Mouse (Mus musculus) heart, postnatal 0 days (tissue): ENCODE measurements around the gene Cuta. TPM values are rescaled to one million over a fixed set of nuclear protein-coding genes. Genes with fewer than 3 reads are reported as not detected.
A peak's percentile ranks its signal among the peaks of the same experiment; 100 is the strongest.

ENCODE experiments used
- ATAC-seq: fragments of 200-750 bp; cut with Nextera tagmentation; 2 replicates; pipeline ENCODE4 v1.8.0; 2017; ENCODE audit warnings: low read depth, moderate number of reproducible peaks, moderate library complexity; ENCODE audit not compliant: insufficient read depth
- DNase-seq: peaks from one replicate; pipeline ENCODE4 v3.0.0-alpha.2; 2016; ENCODE audit warnings: low spot score
- H3K27ac ChIP-seq: fragments of 300-500 bp; sonication (generic); 2 replicates; pipeline ENCODE4 v1.5.1; 2014; ENCODE audit warnings: low read depth, mild to moderate bottlenecking
- H3K27me3 ChIP-seq: fragments of 300-500 bp; sonication (generic); 2 replicates; pipeline ENCODE4 v1.6.1; 2014; ENCODE audit warnings: low read length, mixed read lengths; ENCODE audit not compliant: control insufficient read depth, insufficient read depth
- H3K36me3 ChIP-seq: fragments of 300-500 bp; sonication (generic); replicated peaks from 2 replicates; pipeline ENCODE4 v1.6.1; 2014; ENCODE audit warnings: low read length, mixed read lengths; ENCODE audit not compliant: control insufficient read depth, insufficient read depth
- H3K4me1 ChIP-seq: fragments of 300-500 bp; sonication (generic); 2 replicates; pipeline ENCODE4 v1.6.1; 2014; ENCODE audit warnings: antibody characterized with exemption; ENCODE audit not compliant: control insufficient read depth, insufficient read depth
- H3K4me2 ChIP-seq: fragments of 300-500 bp; sonication (generic); 2 replicates; pipeline ENCODE4 v1.6.1; 2014; ENCODE audit warnings: low read depth, mild to moderate bottlenecking, low read length, moderate library complexity
- H3K4me3 ChIP-seq: fragments of 300-500 bp; sonication (generic); 2 replicates; pipeline ENCODE4 v1.5.1; 2014; ENCODE audit warnings: low read depth, low read length
- H3K9ac ChIP-seq: fragments of 300-500 bp; sonication (generic); replicated peaks from 2 replicates; pipeline ENCODE4 v1.6.1; 2014; ENCODE audit warnings: low read depth, low read length, mixed read lengths
- H3K9me3 ChIP-seq: fragments of 300-500 bp; sonication (generic); replicated peaks from 2 replicates; pipeline ENCODE4 v1.6.1; 2016; ENCODE audit warnings: low read length; ENCODE audit not compliant: control insufficient read depth
- CTCF ChIP-seq: IDR thresholded peaks from 2 replicates; pipeline ENCODE4 v1.5.1; 2016; ENCODE audit warnings: antibody characterized with exemption, control low read depth, low read depth
- EP300 ChIP-seq: IDR thresholded peaks from 2 replicates; pipeline ENCODE4 v1.6.1; 2016; ENCODE audit warnings: antibody characterized with exemption, low read depth
- WGBS: fragments of 180-500 bp; shearing (Covaris S2); extraction: QIAGEN DNeasy Blood & Tissue Kit; methylation state at CpG from one replicate; pipeline ENCODE4 v1.1.7; 2014; 5-methylcytosine and 5-hydroxymethylcytosine counted together
- polyA plus RNA-seq: library from polyadenylated mRNA; unstranded; fragments of >200 nt; fragmentation: Nextera tagmentation; extraction: Ambion mirVana; gene quantifications from 2 replicates; pipeline ENCODE4 v1.2.1, GENCODE M21; 2015
- total RNA-seq: library from RNA; depleted of rRNA; stranded (reverse); fragments of >200 nt; gene quantifications from 2 replicates; pipeline ENCODE4 v1.2.3, GENCODE M21; 2014; ENCODE audit warnings: low replicate concordance

Gene Cuta
- total and polyA plus RNA-seq, 2 experiments from 2014 or later = 80.2 to 180 TPM

- 51% methylated on average over 16 of the region's 16 CpGs for WGBS
- ATAC-seq (no peak), DNase-seq (no peak)
- H3K9me3 ChIP-seq = no peaks in the 10 kb centered on the region
- no peak for TF ChIP-seq EP300
- no peak for TF ChIP-seq CTCF
- H3K4me1 ChIP-seq = peaks cover 20% of the 10 kb centered on the region
- H3K27me3 ChIP-seq = no peaks in the 10 kb centered on the region
- peak overlapping the region; percentile 87 for H3K27ac ChIP-seq
- peak overlapping the region; percentile 82 for H3K4me3 ChIP-seq
- H3K36me3 ChIP-seq = peaks cover 21% of the 10 kb centered on the region
- peak overlapping the region; percentile 71 for H3K9ac ChIP-seq
- peak overlapping the region; percentile 97 for H3K4me2 ChIP-seq
Observed at GRCm38 (mm10) chr17:26937883-26938695, 1.3 kb downstream of the Cuta start.

GRCm38 (mm10) chr17:26936921-26937695 lies 2.3 kb downstream of the Cuta start:
- no peak for ATAC-seq
- H3K4me2 ChIP-seq = no peak overlapping the region
- no peak for DNase-seq
- 88% methylated on average over 15 of the region's 15 CpGs for WGBS
- H3K9me3 ChIP-seq = no peaks in the 10 kb centered on the region
- H3K4me3 ChIP-seq = no peak overlapping the region
- no peaks in the 10 kb centered on the region for H3K27me3 ChIP-seq
- peaks cover 20% of the 10 kb centered on the region for H3K4me1 ChIP-seq
- H3K36me3 ChIP-seq = peaks cover 21% of the 10 kb centered on the region
- no peak for TF ChIP-seq CTCF
- no peak for TF ChIP-seq EP300
- no peak overlapping the region for H3K27ac ChIP-seq
- H3K9ac ChIP-seq = no peak overlapping the region

- no peak overlapping the region for H3K4me3 ChIP-seq
- H3K4me1 ChIP-seq = peaks cover 20% of the 10 kb centered on the region
- 80% methylated on average over 12 of the region's 12 CpGs for WGBS
Observed at GRCm38 (mm10) chr17:26936453-26936852, 2.9 kb downstream of the Cuta start.

GRCm38 (mm10) chr17:26935027-26935426 lies 4.3 kb downstream of the Cuta start:
- H3K4me1 ChIP-seq = peaks cover 20% of the 10 kb centered on the region
- no peak overlapping the region for H3K27ac ChIP-seq
- H3K27me3 ChIP-seq = no peaks in the 10 kb centered on the region
- peaks cover 26% of the 10 kb centered on the region for H3K36me3 ChIP-seq
- TF ChIP-seq CTCF = no peak
- TF ChIP-seq EP300 = no peak
- no peak overlapping the region for H3K9ac ChIP-seq
- no peaks in the 10 kb centered on the region for H3K9me3 ChIP-seq
- no peak for ATAC-seq
- no peak for DNase-seq
- H3K4me2 ChIP-seq = no peak overlapping the region
- H3K4me3 ChIP-seq = no peak overlapping the region
- 82% methylated on average over 9 of the region's 9 CpGs for WGBS

More at GRCm38 (mm10) chr17:26936453-26936852, 2.9 kb downstream of the Cuta start:
- no peaks in the 10 kb centered on the region for H3K27me3 ChIP-seq
- DNase-seq (no peak), ATAC-seq (no peak)
- H3K9ac ChIP-seq = no peak overlapping the region
- H3K36me3 ChIP-seq = peaks cover 21% of the 10 kb centered on the region
- H3K27ac ChIP-seq = no peak overlapping the region
- no peak overlapping the region for H3K4me2 ChIP-seq
- TF ChIP-seq CTCF = no peak
- no peak for TF ChIP-seq EP300
- H3K9me3 ChIP-seq = no peaks in the 10 kb centered on the region

GRCm38 (mm10) chr17:26933885-26934827 lies 5.2 kb downstream of the Cuta start:
- peak overlapping the region; percentile 72 for H3K4me3 ChIP-seq
- TF ChIP-seq EP300 (no peak), CTCF (no peak)
- no peak overlapping the region for H3K9ac ChIP-seq
- ATAC-seq = no peak
- H3K36me3 ChIP-seq = peaks cover 32% of the 10 kb centered on the region
- H3K9me3 ChIP-seq = no peaks in the 10 kb centered on the region
- WGBS = 80% methylated on average over 16 of the region's 16 CpGs
- no peak for DNase-seq
- peak overlapping the region; percentile 94 for H3K4me2 ChIP-seq
- no peaks in the 10 kb centered on the region for H3K27me3 ChIP-seq
- H3K27ac ChIP-seq = no peak overlapping the region
- H3K4me1 ChIP-seq = peaks cover 20% of the 10 kb centered on the region
